Mouse (Mus musculus): ENCODE results near the gene Ripor3.

DNA sequence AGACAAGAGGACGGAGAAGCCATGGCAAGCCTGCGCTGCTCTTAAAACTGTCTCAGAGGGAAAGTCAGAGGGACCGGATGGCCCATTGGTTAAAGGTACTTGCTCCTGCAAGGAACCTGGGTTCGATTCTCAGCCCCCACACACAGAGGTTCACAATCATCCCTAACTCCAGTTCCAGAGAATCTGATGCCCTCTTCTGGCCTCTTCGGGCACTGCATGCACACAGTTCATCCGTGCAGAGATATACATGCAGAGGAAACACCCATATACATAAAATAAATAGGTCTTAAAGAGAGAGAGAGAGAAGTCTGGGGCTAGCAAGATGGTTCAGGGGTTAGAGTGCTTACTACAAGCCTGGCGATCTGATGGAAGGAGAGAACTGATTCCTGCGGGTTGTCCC, 15.5 kb upstream of the Ripor3 start:
- TF ChIP-seq POLR2A (IDR thresholded peaks at IDR 0.05; ENCODE audit: insufficient read length, low read depth) (no peak), CEBPB (IDR thresholded peaks at IDR 0.05; ENCODE audit: insufficient read depth, poor library complexity, severe bottlenecking) (no peak), USF1 (IDR thresholded peaks at IDR 0.05; ENCODE audit: low read depth) (no peak), MYOG (IDR thresholded peaks at IDR 0.05; ENCODE audit: control insufficient read depth in 1 of 3, insufficient read depth in 1 of 3, insufficient read length in 2 of 3, low read depth in 2 of 3) (no peak), POLR2AphosphoS2 (IDR thresholded peaks at IDR 0.05; ENCODE audit: insufficient read length, low read depth) (no peak)
